Mouse (Mus musculus) hindbrain, embryonic 16.5 days (tissue): ENCODE results near the gene Car11. TPM values are rescaled to one million over a fixed set of nuclear protein-coding genes. Genes with fewer than 3 reads are reported as not detected.

Experiments
- ATAC-seq: fragments of 200-750 bp; cut with Nextera tagmentation; 2 replicates; pipeline ENCODE4 v1.8.0; 2017; ENCODE audit warnings: moderate TSS enrichment, moderate library complexity
- H3K27ac ChIP-seq: fragments of 300-500 bp; sonication (generic); 2 replicates; pipeline ENCODE4 v1.5.1; 2014; ENCODE audit warnings: low read depth, mild to moderate bottlenecking, control low read depth, low read length, moderate library complexity
- H3K27me3 ChIP-seq: fragments of 300-500 bp; sonication (generic); replicated peaks from 2 replicates; pipeline ENCODE4 v1.6.1; 2014; ENCODE audit warnings: low read length; ENCODE audit not compliant: control insufficient read depth, insufficient read depth
- H3K36me3 ChIP-seq: fragments of 300-500 bp; sonication (generic); 2 replicates; pipeline ENCODE4 v1.6.1; 2014; ENCODE audit warnings: mild to moderate bottlenecking, low read length, moderate library complexity, mixed read lengths; ENCODE audit not compliant: control insufficient read depth, insufficient read depth
- H3K4me1 ChIP-seq: fragments of 300-500 bp; sonication (generic); 2 replicates; pipeline ENCODE4 v1.6.1; 2014; ENCODE audit warnings: low read depth, low read length; ENCODE audit not compliant: control insufficient read depth, insufficient read depth
- H3K4me2 ChIP-seq: fragments of 300-500 bp; sonication (generic); 2 replicates; pipeline ENCODE4 v1.6.1; 2014; ENCODE audit warnings: mild to moderate bottlenecking, low read length, control low read depth, moderate library complexity
- H3K4me3 ChIP-seq: fragments of 300-500 bp; sonication (generic); 2 replicates; pipeline ENCODE4 v1.5.1; 2014; ENCODE audit warnings: mild to moderate bottlenecking, low read length, control low read depth, moderate library complexity
- H3K9ac ChIP-seq: fragments of 300-500 bp; sonication (generic); 2 replicates; pipeline ENCODE4 v1.6.1; 2014; ENCODE audit warnings: low read depth, mild to moderate bottlenecking, control low read depth, low read length, moderate library complexity
- H3K9me3 ChIP-seq: fragments of 300-500 bp; sonication (generic); 2 replicates; pipeline ENCODE4 v1.6.1; 2014; ENCODE audit warnings: mild to moderate bottlenecking, low read length, moderate library complexity; ENCODE audit not compliant: control insufficient read depth
- WGBS: fragments of 180-500 bp; shearing (Covaris S2); extraction: QIAGEN DNeasy Blood & Tissue Kit; methylation state at CpG from one replicate; pipeline ENCODE4 v1.1.7; 2014; 5-methylcytosine and 5-hydroxymethylcytosine counted together
- polyA plus RNA-seq: library from polyadenylated mRNA; unstranded; fragments of >200 nt; fragmentation: Nextera tagmentation; extraction: Ambion mirVana; gene quantifications from 2 replicates; pipeline ENCODE4 v1.2.1, GENCODE M21; 2015

The Car11 gene
- polyA plus RNA-seq, 1 experiment from 2014 or later, result 68.2 TPM

DNA sequence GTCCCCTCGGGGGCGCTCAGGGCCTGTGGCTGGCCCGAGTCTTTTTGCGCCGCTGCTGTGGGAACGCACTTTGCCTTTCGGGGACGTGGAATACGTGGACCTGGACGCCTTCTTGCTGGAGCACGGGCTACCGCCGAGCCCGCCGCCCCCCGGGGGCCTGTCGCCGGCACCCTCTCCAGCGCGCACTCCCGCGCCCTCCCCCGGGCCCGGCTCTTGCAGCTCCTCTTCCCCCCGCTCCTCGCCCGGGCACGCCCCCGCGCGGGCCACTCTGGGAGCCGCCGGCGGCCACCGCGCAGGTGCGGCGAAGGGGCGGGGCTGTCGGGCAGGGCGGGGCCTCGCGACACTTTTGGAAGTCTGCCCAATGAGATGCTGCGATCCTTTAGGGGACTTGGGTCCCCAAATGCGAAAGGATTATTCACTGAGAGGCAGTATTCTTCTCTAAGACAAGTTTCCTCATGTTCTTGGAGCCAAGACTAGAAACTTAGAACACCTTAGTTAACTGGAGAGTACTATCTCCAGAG lies 7.1 kb downstream of the Car11 start:
- H3K27me3 ChIP-seq, result no peaks in the 10 kb centered on the region
- peak overlapping the region; percentile 80 for H3K27ac ChIP-seq
- no peak for ATAC-seq
- H3K9me3 ChIP-seq, result no peaks in the 10 kb centered on the region
- peaks cover 62% of the 10 kb centered on the region for H3K4me1 ChIP-seq
- H3K4me3 ChIP-seq, result peak overlapping the region; percentile 62
- peak overlapping the region; percentile 77 for H3K9ac ChIP-seq
- peaks cover 13% of the 10 kb centered on the region for H3K36me3 ChIP-seq
- H3K4me2 ChIP-seq, result peak overlapping the region; percentile 98
- under 1% methylated on average over 38 of the region's 45 CpGs for WGBS

DNA sequence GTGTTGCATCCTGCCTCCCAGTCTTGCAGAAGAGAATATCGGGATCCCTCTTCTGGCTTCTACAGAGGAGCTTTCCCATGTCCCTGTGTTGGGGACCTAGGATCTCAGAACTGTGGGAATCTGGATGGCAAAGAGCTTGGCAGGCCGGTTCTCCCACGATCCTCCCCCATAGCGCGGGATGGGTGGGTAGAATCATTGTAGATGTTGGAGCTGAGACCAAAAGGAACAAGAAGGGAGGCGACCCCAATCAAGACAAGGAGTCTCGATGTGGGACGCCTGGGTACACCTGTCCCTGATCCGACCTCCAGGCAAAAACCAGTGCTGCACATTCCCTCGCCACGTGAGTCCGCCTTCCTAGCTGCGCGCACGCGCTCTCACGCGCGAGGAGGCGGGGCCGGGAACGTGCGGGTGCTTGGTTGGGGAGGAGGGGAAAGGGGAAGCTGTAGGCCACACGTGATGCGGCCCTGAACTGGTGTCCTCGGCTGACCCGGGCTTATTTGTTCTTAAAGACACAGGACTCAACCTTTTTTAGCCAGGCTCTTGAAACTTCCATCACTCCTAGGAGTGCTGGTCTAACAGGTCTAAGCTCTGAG lies 7.8 kb downstream of the Car11 start:
- peak overlapping the region; percentile 33 for H3K9ac ChIP-seq

DNA sequence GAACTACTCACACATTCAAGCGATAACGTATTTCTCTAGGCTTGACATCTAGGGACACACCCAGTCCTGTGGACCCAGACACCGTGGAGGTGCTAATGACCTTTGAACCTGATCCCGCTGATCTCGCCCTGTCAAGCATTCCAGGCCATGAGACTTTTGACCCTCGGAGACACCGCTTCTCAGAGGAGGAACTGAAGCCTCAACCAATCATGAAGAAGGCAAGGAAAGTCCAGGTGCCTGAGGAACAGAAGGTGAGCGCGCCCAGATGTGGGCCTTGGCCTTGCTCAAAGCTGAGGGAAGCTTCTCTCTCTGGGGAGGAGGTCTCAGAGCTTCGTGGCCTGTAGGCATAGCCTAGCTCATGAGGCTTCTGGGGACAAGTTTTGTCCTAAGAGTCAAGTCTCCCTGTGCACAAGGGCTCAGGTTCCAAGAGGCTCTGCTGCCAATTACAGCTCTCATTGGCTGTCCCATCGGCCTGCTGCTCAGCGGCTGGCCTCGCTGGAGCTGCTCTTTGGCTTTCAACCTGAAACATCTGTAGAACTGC lies 8.6 kb downstream of the Car11 start:
- WGBS, result 55% methylated on average over 13 of the region's 13 CpGs
- peaks cover 27% of the 10 kb centered on the region for H3K36me3 ChIP-seq
- no peak overlapping the region for H3K27ac ChIP-seq
- ATAC-seq, result no peak
- no peak overlapping the region for H3K9ac ChIP-seq
- H3K27me3 ChIP-seq, result no peaks in the 10 kb centered on the region
- no peak overlapping the region for H3K4me3 ChIP-seq
- peaks cover 58% of the 10 kb centered on the region for H3K4me1 ChIP-seq
- H3K9me3 ChIP-seq, result no peaks in the 10 kb centered on the region
- H3K4me2 ChIP-seq, result peak overlapping the region; percentile 98

More for the DNA sequence above, 7.8 kb downstream of the Car11 start:
- WGBS, result under 1% methylated on average over 27 of the region's 27 CpGs
- H3K4me2 ChIP-seq, result peak overlapping the region; percentile 98
- H3K27me3 ChIP-seq, result no peaks in the 10 kb centered on the region
- ATAC-seq, result no peak
- no peaks in the 10 kb centered on the region for H3K9me3 ChIP-seq
- H3K36me3 ChIP-seq, result peaks cover 19% of the 10 kb centered on the region
- peak overlapping the region; percentile 62 for H3K4me3 ChIP-seq
- H3K27ac ChIP-seq, result peak overlapping the region; percentile 80
- peaks cover 62% of the 10 kb centered on the region for H3K4me1 ChIP-seq

DNA sequence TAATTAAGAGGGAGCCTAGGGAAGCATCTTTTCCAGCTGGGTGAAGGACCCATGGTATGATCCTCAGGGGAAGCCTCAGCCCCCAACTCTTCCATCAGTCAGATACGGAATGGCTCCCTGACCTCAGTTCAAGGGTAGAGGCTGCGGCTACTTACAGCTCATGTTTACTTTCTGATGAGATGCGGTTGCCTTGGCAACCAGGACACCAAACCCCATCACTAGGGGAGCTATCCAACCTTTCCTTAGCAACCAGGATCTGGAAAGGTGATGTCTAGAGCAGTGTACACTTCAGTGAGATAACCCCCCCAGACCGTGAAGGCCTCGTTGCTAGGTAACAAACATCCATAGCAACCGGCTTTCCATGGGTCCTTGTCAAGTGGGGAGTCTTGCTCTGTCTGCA lies 9.4 kb downstream of the Car11 start:
- H3K4me1 ChIP-seq, result peaks cover 53% of the 10 kb centered on the region
- H3K27ac ChIP-seq, result no peak overlapping the region
- H3K4me2 ChIP-seq, result peak overlapping the region; percentile 20; the same call in 1 of the 2 replicates
- H3K27me3 ChIP-seq, result no peaks in the 10 kb centered on the region
- peak; percentile 9; the same call in 1 of the 2 replicates for ATAC-seq
- no peaks in the 10 kb centered on the region for H3K9me3 ChIP-seq
- peaks cover 30% of the 10 kb centered on the region for H3K36me3 ChIP-seq
- H3K4me3 ChIP-seq, result no peak overlapping the region
- 23% methylated on average over 6 of the region's 6 CpGs for WGBS
- H3K9ac ChIP-seq, result no peak overlapping the region

DNA sequence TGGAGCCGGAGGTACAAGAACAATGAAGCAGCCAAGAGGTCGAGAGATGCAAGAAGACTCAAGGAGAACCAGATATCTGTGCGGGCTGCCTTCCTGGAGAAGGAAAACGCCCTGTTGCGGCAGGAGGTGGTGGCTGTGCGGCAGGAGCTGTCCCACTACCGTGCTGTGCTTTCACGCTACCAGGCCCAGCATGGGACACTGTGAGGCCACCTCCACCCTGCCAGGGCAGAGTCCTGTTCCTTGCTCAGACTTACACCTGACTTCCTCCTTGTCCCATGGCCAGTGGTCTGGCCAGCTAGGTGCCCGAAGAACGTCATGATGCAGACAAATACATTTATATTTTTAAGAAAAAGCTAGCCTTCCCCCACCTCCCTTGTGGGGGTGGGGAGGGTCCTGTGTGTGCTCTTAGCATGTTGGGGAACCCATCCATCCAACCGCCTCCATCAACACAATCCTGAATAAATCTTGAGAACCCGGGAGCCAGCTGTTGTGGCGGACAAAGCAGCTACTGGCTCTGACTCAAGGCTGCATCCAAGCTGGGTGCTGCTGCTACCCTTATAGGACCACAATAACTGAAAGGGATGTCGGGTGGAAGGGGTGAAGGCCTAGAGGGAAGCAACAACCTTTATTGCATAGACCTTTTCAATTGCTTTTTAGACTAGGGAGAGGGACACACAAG lies 10.2 kb downstream of the Car11 start:
- Histone ChIP-seq H3K4me1 (peaks cover 59% of the 10 kb centered on the region), H3K4me3 (no peak overlapping the region), H3K9ac (0 out of 2 replicates have a peak overlapping the region, but pooled peaks have one; percentile 13), H3K9me3 (no peaks in the 10 kb centered on the region), H3K27me3 (no peaks in the 10 kb centered on the region), H3K36me3 (peaks cover 30% of the 10 kb centered on the region), H3K4me2 (no peak overlapping the region), H3K27ac (peak overlapping the region; percentile 54; the same call in 1 of the 2 replicates)
- 62% methylated on average over 14 of the region's 14 CpGs for WGBS
- ATAC-seq, result no peak

DNA sequence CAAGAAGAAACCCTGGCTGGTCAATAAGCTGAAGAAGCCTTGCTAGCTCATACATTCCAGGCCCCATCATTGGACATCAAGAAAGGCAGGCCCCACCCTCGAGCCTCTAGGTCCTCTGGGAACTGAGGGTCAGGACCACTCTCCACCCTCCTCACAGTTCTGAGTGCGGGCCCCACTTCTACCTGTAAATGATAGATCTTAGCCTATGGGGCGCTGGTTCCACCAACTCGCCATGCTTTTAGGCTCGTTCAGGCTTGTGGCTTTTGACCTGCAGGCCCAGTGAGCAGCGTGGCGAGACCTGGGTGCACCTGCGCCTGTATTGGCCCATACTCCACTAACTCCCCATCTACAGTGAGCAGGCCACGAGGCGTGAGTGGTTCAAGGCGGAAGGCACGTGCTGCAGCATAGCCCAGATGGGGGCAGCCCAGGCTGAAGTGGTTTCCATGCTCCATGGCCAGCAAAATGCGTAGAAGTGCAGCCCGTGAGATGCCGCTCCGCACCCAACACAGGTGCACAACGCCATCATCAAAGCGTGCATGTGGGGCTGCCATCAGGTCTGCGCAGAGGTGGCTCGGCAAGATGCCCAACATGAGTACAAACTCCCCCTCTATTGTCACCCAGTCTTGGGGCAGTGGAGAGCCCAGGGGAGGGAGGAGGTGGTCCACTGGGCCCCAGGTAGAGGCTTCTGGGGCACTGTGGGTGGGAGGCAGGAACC lies 11.0 kb downstream of the Car11 start:
- WGBS, result 93% methylated on average over 20 of the region's 20 CpGs
- ATAC-seq, result no peak
- Histone ChIP-seq H3K4me1 (peaks cover 57% of the 10 kb centered on the region), H3K9ac (no peak overlapping the region), H3K27me3 (no peaks in the 10 kb centered on the region), H3K27ac (no peak overlapping the region), H3K4me2 (no peak overlapping the region), H3K9me3 (no peaks in the 10 kb centered on the region), H3K36me3 (peaks cover 30% of the 10 kb centered on the region), H3K4me3 (no peak overlapping the region)

DNA sequence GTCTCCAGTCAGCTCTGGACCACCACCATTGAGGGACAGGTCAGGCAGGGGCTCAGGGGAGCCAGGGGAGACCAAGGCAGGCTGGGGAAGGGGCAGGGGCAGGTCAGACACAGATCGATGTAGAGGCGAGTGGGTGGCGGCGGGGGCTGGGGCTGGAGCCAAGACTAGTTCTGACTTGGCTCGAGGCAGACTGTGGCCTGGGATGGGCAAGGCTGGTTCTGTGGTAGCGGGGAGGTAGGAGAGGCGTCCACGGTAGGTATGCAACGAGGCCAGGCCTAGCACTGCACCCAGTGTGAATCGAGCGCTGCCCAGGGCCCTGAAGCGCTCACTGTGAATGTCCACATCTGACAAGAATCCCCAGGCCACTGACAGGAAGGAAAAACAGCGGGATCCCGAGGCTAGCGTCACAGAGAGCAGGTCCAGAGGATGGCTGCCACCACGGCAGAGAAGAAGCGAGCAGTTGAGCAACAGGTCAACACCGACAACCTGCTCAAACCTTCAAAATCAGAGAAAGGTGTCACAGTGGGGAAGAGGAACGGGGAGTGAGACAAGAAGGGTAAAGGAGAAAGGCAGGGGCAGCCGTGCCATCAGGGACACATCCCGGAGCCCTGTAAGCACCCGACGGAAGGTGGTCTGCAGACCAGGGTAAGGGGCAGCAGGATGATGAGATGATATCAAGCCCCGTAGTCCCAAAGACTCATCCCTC lies 11.8 kb downstream of the Car11 start:
- H3K4me2 ChIP-seq, result no peak overlapping the region
- H3K9ac ChIP-seq, result no peak overlapping the region
- no peaks in the 10 kb centered on the region for H3K9me3 ChIP-seq
- WGBS, result 91% methylated on average over 24 of the region's 24 CpGs
- ATAC-seq, result no peak
- H3K4me3 ChIP-seq, result no peak overlapping the region
- no peaks in the 10 kb centered on the region for H3K27me3 ChIP-seq
- no peak overlapping the region for H3K27ac ChIP-seq
- H3K4me1 ChIP-seq, result peaks cover 57% of the 10 kb centered on the region
- H3K36me3 ChIP-seq, result peaks cover 30% of the 10 kb centered on the region

DNA sequence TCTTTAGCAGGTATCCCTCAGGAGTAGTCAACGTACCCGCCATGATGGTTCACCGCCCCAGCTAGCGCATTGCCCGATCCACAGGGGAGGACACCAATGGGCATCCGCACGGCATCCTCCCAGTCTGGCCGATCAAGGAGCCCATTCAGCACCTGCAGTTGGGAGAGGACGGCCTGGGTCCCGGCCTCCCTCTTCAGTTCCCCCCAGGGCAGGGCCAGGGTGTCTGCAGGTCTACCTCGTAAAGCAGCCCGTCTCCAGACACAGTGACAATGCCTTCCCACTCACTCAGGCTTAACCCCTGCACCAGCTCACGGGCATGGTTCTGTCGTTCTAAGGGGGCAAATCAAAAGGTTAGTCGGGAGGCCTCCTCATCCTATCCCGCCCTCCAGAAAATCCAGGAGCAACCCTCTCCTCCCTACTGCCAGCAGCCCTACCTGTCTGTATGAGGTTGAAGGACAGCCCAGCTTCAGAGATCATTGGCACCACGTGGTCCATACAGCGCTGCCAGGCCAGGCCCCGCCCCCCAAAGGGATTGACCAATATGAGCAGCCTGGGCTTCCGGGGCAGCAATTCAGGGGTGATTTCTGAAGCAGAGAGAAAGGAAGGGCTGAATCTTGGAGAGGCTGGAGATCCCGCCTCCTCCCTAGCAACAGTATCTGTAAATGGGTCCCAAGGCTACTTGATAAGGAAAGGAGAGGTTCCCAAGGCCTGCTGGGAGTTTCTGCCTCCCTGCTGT lies 12.5 kb downstream of the Car11 start:
- no peak overlapping the region for H3K4me2 ChIP-seq
- peaks cover 57% of the 10 kb centered on the region for H3K4me1 ChIP-seq
- H3K27me3 ChIP-seq, result no peaks in the 10 kb centered on the region
- no peaks in the 10 kb centered on the region for H3K9me3 ChIP-seq
- H3K4me3 ChIP-seq, result no peak overlapping the region
- H3K9ac ChIP-seq, result no peak overlapping the region
- H3K36me3 ChIP-seq, result peaks cover 30% of the 10 kb centered on the region
- no peak overlapping the region for H3K27ac ChIP-seq
- WGBS, result 88% methylated on average over 21 of the region's 21 CpGs
- no peak for ATAC-seq
